Mouse (Mus musculus) lung, adult 2 months (tissue): ENCODE measurements around the gene Vasn.

Experiments used
- CTCF ChIP-seq: fragments of 200-500 bp; IDR thresholded peaks from 2 replicates; pipeline ENCODE4 v1.5.1; 2011; ENCODE audit warnings: mild to moderate bottlenecking, low read length, control low read depth; ENCODE audit not compliant: insufficient read depth
- POLR2A ChIP-seq: fragments of 200-500 bp; IDR thresholded peaks from 2 replicates; pipeline ENCODE4 v1.6.1; 2011; ENCODE audit warnings: low read depth, mild to moderate bottlenecking, control low read depth, low read length, borderline replicate concordance; ENCODE audit errors: extremely low read depth

DNA sequence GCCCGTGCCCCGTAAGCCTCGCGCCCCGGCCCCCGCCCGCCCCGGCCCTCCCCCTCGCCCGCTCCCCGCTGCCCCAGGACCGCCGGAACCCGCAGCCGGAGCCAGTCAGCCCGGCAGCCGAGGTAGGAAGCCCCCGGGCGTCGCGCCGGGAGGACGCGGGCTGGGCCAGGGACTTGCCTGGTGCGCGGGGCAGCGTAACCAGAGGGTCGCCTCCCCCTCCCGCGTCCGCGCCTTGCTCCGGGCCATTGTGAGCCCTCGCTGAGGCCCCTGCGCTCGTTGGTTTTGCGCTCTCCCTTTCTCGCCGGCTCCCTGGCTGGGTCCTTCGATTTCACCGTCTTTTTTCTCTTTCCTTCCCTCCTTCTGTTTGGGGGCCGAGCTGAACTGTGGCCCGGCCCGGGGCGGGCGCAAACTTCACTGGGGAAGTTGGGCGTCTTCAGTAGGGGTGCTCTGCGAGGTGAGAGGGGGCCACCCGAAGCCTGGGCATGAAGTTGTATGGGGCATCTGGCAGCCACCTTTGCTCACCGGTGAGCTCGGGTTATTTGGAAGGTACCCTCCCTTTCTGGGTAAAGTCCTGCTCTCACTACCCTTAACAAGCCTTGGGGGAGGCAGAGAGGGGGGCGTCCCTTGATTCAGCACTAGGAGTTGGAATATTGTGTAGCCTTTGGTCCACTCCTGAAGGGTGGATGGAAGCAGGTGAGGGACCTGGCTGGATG lies 44.8 kb upstream of the Vasn start:
- TF ChIP-seq CTCF (no peak), POLR2A (no peak)
